Mouse (Mus musculus) hindbrain, embryonic 13.5 days (tissue): ENCODE results near the gene Tmem80. TPM values are rescaled to one million over a fixed set of nuclear protein-coding genes. Genes with fewer than 3 reads are reported as not detected.

ENCODE experiments used
- ATAC-seq: fragments of 200-750 bp; cut with Nextera tagmentation; 2 replicates; pipeline ENCODE4 v1.8.0; 2017; ENCODE audit warnings: moderate TSS enrichment; ENCODE audit not compliant: low FRiP score
- H3K27ac ChIP-seq: fragments of 300-500 bp; sonication (generic); 2 replicates; pipeline ENCODE4 v1.5.1; 2015; ENCODE audit warnings: inconsistent platforms, mild to moderate bottlenecking, moderate library complexity
- H3K27me3 ChIP-seq: fragments of 300-500 bp; sonication (generic); 2 replicates; pipeline ENCODE4 v1.6.1; 2015; ENCODE audit warnings: mild to moderate bottlenecking, inconsistent platforms
- H3K36me3 ChIP-seq: fragments of 300-500 bp; sonication (generic); 2 replicates; pipeline ENCODE4 v1.6.1; 2015; ENCODE audit warnings: mild to moderate bottlenecking, inconsistent platforms
- H3K4me1 ChIP-seq: fragments of 300-500 bp; sonication (generic); replicated peaks from 2 replicates; pipeline ENCODE4 v1.6.1; 2015; ENCODE audit warnings: inconsistent platforms
- H3K4me2 ChIP-seq: fragments of 300-500 bp; sonication (generic); 2 replicates; pipeline ENCODE4 v1.6.1; 2015; ENCODE audit warnings: inconsistent platforms, mild to moderate bottlenecking, moderate library complexity
- H3K4me3 ChIP-seq: fragments of 300-500 bp; sonication (generic); 2 replicates; pipeline ENCODE4 v1.5.1; 2015; ENCODE audit warnings: mild to moderate bottlenecking, inconsistent platforms
- H3K9ac ChIP-seq: fragments of 300-500 bp; sonication (generic); 2 replicates; pipeline ENCODE4 v1.6.1; 2015; ENCODE audit warnings: mild to moderate bottlenecking, inconsistent platforms
- H3K9me3 ChIP-seq: fragments of 300-500 bp; sonication (generic); 2 replicates; pipeline ENCODE4 v1.6.1; 2016; ENCODE audit warnings: inconsistent platforms
- WGBS: fragments of 180-500 bp; shearing (Covaris S2); methylation state at CpG from one replicate; pipeline ENCODE4 v1.1.7; 2015; 5-methylcytosine and 5-hydroxymethylcytosine counted together
- polyA plus RNA-seq: library from polyadenylated mRNA; unstranded; fragments of >200 nt; fragmentation: Nextera tagmentation; extraction: Ambion mirVana; gene quantifications from 2 replicates; pipeline ENCODE4 v1.2.1, GENCODE M21; 2015

Gene Tmem80
- polyA plus RNA-seq, 1 experiment from 2014 or later, result 67.7 TPM

DNA sequence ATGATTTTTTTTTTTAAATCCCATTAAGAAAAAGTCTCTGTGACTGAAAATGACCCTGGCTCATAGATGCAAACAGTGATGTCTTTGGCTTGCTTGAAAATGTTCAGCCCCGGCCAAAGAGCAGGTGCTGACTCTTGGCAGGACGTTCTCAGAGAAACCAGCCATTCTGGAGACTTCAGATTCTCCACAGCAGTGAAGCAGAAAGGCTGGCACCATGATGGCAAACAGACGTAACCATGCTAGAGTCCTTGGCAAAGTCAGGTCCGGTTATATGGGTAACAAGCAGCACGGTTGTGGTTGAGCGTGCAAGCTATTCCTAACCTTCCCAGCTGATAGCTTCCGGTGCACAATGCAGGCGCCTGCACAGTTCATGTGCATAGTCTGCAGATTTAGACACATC lies 28.4 kb upstream of the Tmem80 start:
- H3K4me1 ChIP-seq, result peaks cover 6% of the 10 kb centered on the region
- WGBS, result 97% methylated on average over 8 of the region's 8 CpGs
- ATAC-seq, result no peak
- H3K27ac ChIP-seq, result no peak overlapping the region
- H3K36me3 ChIP-seq, result peaks cover 74% of the 10 kb centered on the region
- peaks cover 25% of the 10 kb centered on the region for H3K27me3 ChIP-seq
- no peak overlapping the region for H3K4me3 ChIP-seq
- no peaks in the 10 kb centered on the region for H3K9me3 ChIP-seq
- no peak overlapping the region for H3K4me2 ChIP-seq
- H3K9ac ChIP-seq, result no peak overlapping the region

DNA sequence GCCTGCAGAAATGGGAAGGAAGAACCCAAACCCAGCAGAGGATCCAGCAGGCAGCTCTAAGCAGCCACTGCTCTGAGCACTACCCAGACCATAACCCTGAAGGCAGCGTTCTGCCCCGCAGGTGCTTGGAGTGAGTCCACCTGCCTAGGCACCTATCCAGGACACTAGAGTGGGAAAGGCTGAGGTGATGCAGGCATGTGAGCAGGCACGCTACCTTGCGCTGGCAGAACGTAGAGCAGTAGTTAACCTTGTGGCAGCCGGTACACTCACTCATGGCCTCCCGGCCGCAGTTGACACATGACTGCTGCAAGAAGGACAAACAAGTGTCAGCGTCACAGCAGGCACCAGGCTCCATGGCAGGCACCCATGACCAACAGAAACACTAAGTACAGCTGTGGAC lies 26.2 kb upstream of the Tmem80 start:
- H3K4me2 ChIP-seq, result no peak overlapping the region
- H3K4me1 ChIP-seq, result no peaks in the 10 kb centered on the region
- no peak overlapping the region for H3K4me3 ChIP-seq
- no peaks in the 10 kb centered on the region for H3K9me3 ChIP-seq
- peaks cover 94% of the 10 kb centered on the region for H3K36me3 ChIP-seq
- H3K27ac ChIP-seq, result no peak overlapping the region
- ATAC-seq, result no peak
- peaks cover 2% of the 10 kb centered on the region; the same call in 1 of the 2 replicates for H3K27me3 ChIP-seq
- H3K9ac ChIP-seq, result no peak overlapping the region
- 97% methylated on average over 9 of the region's 9 CpGs for WGBS

DNA sequence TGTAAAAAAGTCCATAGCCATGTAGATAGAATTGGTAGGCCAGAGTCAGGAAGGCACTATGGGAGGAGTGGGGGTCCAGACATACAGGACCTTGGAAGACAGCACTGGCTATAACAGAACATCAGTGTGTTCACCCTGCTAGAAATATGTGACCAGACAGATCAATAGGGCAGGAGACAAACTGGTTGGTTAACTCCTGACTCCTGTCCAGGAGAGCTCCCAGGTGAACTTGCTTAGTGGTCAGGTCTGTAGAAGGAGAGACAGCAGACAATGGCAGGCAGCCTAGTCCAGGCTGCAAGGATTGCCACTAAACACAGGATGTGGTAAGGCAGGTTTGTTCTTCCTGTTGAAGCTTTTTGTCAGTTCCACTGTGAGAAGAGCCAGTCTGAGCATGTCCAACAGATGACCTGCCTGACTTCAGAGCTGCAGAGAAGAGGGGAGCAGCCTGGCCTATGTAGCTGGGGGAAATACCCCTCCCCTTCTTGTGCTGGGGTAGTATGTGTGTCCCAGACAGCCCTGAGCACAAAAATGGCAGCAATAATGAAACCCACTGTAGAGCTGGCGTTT lies 24.8 kb upstream of the Tmem80 start:
- Histone ChIP-seq H3K9ac (no peak overlapping the region), H3K36me3 (peaks cover 92% of the 10 kb centered on the region)

DNA sequence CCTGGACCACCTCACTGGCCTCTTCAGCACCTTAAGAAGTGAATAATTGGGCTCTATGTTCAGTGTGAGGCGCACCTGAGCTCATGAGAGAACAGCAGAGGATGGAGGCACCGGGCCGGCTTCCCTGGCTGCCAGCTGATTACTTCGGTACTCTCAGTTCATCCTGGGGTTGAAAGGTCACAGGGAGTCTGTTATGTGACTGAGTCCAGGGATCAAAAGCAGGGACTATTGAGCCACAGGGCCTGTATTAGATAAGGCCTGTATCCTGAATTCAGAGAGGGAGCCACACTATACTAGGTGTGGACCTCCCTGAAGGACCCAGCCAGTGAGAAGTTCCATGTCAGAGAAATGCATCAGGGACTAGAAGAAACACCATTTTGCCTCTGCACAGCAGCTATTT lies 23.0 kb upstream of the Tmem80 start:
- H3K9ac ChIP-seq, result no peak overlapping the region
- no peaks in the 10 kb centered on the region for H3K9me3 ChIP-seq
- no peak for ATAC-seq
- H3K4me1 ChIP-seq, result no peaks in the 10 kb centered on the region
- no peak overlapping the region for H3K4me3 ChIP-seq
- H3K36me3 ChIP-seq, result peaks cover 97% of the 10 kb centered on the region
- no peaks in the 10 kb centered on the region for H3K27me3 ChIP-seq
- H3K27ac ChIP-seq, result no peak overlapping the region
- H3K4me2 ChIP-seq, result no peak overlapping the region
- WGBS, result 91% methylated on average over 4 of the region's 4 CpGs

More for the DNA sequence above, 24.8 kb upstream of the Tmem80 start:
- no peaks in the 10 kb centered on the region for H3K27me3 ChIP-seq
- no peak overlapping the region for H3K4me2 ChIP-seq
- ATAC-seq, result no peak
- no peak overlapping the region for H3K27ac ChIP-seq
- no peaks in the 10 kb centered on the region for H3K4me1 ChIP-seq
- WGBS, result 69% methylated on average over 1 of the region's 1 CpGs
- no peaks in the 10 kb centered on the region for H3K9me3 ChIP-seq
- no peak overlapping the region for H3K4me3 ChIP-seq

DNA sequence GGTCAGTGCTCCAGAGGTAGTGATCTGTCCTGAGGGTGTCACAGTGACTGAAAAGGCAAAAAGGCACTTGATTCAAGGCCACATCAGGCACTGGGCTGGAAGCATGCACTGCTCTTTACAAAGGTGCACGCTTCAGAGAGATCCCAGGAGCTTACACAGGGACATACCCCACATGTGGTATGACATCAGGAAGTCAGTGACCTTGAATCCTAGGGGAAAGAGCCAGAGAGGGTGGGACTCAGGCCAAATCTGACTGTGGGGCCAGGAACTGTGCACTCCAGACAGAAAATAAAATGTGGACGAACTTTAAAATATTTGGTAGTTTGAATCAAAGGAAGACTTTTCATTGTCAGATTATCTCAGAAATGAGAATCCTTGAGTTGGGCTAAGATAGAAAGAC lies 13.1 kb upstream of the Tmem80 start:
- 99% methylated on average over 2 of the region's 2 CpGs for WGBS
- Histone ChIP-seq H3K4me1 (no peaks in the 10 kb centered on the region), H3K27me3 (no peaks in the 10 kb centered on the region), H3K4me2 (no peak overlapping the region), H3K4me3 (no peak overlapping the region), H3K36me3 (peaks cover 98% of the 10 kb centered on the region), H3K27ac (no peak overlapping the region), H3K9me3 (no peaks in the 10 kb centered on the region), H3K9ac (no peak overlapping the region)
- no peak for ATAC-seq

DNA sequence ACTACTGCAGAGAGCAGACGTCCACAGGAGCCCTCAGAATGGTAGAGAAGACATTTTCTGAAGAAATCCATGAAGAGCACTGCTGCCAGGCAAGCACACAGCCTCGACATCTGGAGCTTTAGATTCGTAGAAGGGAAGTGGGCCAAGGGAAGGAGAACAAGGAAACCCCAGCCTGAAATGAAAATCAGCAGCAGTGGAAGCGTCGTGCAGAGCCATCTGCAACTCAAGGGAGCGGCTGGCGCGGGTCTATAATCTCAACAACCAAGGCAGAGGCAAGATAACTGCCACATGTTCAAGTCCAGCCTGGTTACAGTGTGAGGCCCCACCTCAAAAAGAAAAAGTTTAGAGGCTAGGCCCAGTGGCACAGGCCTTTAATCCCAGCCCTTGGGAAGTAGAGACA lies 12.5 kb upstream of the Tmem80 start:
- Histone ChIP-seq H3K9ac (no peak overlapping the region), H3K9me3 (no peaks in the 10 kb centered on the region), H3K4me3 (no peak overlapping the region), H3K27ac (no peak overlapping the region), H3K4me2 (no peak overlapping the region), H3K27me3 (no peaks in the 10 kb centered on the region), H3K36me3 (peaks cover 98% of the 10 kb centered on the region), H3K4me1 (no peaks in the 10 kb centered on the region)
- no peak for ATAC-seq
- WGBS, result 93% methylated on average over 8 of the region's 8 CpGs

DNA sequence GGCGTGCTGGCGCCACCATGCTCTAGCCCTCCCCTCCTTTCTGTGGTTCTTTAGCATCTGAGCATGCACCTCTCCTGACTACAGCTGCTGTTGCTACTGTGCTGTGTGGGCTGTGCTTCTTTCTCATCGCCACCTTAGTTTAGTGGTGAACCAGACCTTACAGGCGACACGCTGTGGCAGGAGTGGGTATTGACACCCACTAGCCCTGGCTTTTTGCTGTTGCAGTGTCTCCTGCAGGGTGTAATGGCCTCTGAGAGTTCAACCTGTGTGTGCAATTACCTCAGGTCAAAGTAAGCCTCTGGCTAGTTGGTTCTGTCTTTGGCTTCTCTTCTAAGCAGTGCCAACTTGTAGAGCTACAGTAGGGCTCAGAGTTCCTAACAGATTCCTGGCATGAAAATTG lies 11.6 kb upstream of the Tmem80 start:
- no peaks in the 10 kb centered on the region for H3K4me1 ChIP-seq
- no peaks in the 10 kb centered on the region for H3K27me3 ChIP-seq
- no peak for ATAC-seq
- 81% methylated on average over 5 of the region's 5 CpGs for WGBS
- no peak overlapping the region for H3K4me2 ChIP-seq
- peaks cover 98% of the 10 kb centered on the region for H3K36me3 ChIP-seq
- no peak overlapping the region for H3K4me3 ChIP-seq
- no peak overlapping the region for H3K27ac ChIP-seq
- no peaks in the 10 kb centered on the region for H3K9me3 ChIP-seq
- no peak overlapping the region for H3K9ac ChIP-seq

DNA sequence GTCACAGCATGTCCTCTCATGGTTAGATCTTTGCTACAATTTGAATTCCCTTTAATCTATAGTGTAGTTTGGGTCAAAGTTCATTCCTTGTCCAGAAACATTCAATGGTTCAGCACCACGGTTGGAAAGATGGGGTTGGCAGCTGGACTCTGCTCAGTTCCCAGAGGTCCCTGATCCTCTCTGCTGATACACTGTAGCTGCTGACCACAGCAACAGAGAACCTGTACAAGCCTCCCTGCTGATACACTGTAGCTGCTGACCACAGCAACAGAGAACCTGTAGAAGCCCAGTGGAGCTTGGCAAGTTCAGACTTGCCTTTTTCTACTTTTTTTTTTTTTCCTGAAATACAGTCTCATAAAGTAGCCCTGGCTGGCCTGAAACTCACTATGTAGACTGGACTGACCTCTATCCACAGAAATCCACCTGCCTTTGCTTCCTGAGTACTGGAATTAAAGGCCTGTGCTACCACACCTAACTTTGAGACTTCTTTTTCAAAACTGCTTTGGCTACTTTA lies 9.9 kb upstream of the Tmem80 start:
- H3K4me3 ChIP-seq, result no peak overlapping the region
- no peak overlapping the region for H3K9ac ChIP-seq
- 63% methylated on average over 1 of the region's 1 CpGs for WGBS
- no peak overlapping the region for H3K27ac ChIP-seq
- H3K36me3 ChIP-seq, result peaks cover 98% of the 10 kb centered on the region
- H3K4me2 ChIP-seq, result no peak overlapping the region
- no peaks in the 10 kb centered on the region for H3K9me3 ChIP-seq
- no peaks in the 10 kb centered on the region for H3K4me1 ChIP-seq
- no peaks in the 10 kb centered on the region for H3K27me3 ChIP-seq
- ATAC-seq, result no peak

DNA sequence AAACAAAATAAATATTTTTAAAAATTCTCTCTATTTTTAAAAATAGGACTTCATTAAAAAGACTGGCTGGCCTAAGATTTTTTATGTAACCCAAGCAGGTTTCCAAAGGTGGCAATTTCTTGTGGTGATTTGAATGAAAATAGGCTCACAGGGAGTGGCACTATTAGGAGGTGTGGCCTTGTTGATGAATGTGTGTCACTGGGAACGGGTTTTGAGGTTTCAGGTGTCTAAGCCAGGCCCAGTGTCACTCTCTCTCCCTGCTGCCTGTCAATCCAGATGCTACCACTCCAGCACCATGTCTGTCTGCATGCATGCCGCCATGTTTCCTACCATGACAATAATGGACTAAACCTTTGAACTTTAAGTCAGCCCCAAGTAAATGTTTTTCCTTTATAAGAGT lies 8.1 kb upstream of the Tmem80 start:
- peaks cover 3% of the 10 kb centered on the region for H3K4me1 ChIP-seq
- no peak overlapping the region for H3K9ac ChIP-seq
- WGBS, result 73% methylated on average over 2 of the region's 2 CpGs
- H3K27ac ChIP-seq, result no peak overlapping the region
- H3K36me3 ChIP-seq, result peaks cover 96% of the 10 kb centered on the region
- H3K4me2 ChIP-seq, result no peak overlapping the region
- H3K27me3 ChIP-seq, result no peaks in the 10 kb centered on the region
- no peak for ATAC-seq
- no peak overlapping the region for H3K4me3 ChIP-seq
- H3K9me3 ChIP-seq, result no peaks in the 10 kb centered on the region

DNA sequence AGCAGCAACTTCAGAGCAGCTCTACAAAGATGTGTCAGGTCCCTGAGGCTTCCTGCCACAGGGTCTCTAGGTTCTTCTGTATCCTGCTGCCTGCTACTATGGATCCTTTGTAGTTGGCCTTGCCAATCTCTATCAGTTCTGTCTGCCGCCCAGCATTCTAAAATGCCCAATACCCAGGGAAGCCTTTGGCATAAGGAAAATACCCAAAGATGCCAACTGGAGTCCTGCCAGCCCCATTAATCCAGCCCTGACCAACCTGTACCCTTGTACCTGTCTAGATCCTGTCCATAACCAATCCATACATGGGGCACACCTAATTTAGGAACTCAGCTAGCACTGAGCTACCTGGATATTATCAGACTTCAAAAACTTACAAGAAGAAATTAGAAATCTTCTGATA lies 2.9 kb upstream of the Tmem80 start:
- no peaks in the 10 kb centered on the region for H3K9me3 ChIP-seq
- H3K9ac ChIP-seq, result peak overlapping the region; percentile 49
- H3K27ac ChIP-seq, result no peak overlapping the region
- WGBS, result 93% methylated on average over 1 of the region's 1 CpGs
- peaks cover 45% of the 10 kb centered on the region for H3K36me3 ChIP-seq
- H3K27me3 ChIP-seq, result no peaks in the 10 kb centered on the region
- no peak overlapping the region for H3K4me3 ChIP-seq
- peaks cover 40% of the 10 kb centered on the region for H3K4me1 ChIP-seq
- ATAC-seq, result no peak
- H3K4me2 ChIP-seq, result peak overlapping the region; percentile 6; the same call in 1 of the 2 replicates

DNA sequence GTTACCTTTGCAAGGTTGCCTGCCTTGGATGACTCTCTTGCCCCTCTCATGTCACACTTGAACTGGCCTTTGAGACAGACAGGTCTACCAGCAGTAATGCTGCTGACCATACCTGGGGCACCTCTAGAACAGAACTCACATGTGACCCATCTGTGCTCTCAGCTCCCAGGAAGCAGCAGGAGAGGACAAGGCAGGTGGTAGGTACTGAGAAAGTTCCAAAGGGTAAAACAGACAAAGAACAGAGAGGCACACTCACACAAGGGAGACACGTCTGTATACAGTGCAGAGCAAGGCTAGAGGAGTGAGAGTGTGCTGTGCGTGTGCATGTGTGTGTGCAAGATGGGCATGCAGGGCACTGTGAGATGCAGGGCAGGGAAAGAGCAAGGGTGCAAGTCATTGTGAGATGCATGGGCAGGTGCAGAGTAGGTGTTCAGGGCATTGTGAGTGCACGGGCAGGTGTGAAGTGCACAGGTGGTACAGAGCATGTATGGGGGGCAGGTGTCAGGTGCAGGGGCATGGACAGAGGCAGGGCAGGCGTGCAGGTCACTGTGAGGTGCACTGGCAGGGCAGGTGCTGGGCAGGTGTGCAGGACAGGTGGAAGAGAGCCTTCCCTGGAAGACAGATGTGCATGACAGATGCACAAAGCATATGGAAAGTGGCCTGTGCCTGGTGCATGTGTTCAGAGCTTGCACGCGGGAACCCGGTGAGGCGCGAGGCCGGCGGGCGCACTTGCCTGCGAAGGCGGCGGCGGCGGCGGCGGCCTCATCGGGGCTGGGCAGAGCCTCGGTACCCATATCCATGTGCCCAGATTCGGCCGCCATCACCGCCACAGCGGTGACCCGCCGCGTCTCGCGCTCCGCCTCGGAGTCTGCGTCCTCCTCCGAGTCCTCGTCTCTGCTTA lies 743 bp upstream of the Tmem80 start:
- Histone ChIP-seq H3K9me3 (no peaks in the 10 kb centered on the region), H3K4me3 (peak overlapping the region; percentile 73), H3K27ac (peak overlapping the region; percentile 100), H3K36me3 (peaks cover 24% of the 10 kb centered on the region), H3K27me3 (no peaks in the 10 kb centered on the region), H3K9ac (peak overlapping the region; percentile 97), H3K4me2 (peak overlapping the region; percentile 100), H3K4me1 (peaks cover 40% of the 10 kb centered on the region)
- ATAC-seq, result peak; percentile 43
- WGBS, result 6% methylated on average over 33 of the region's 35 CpGs

DNA sequence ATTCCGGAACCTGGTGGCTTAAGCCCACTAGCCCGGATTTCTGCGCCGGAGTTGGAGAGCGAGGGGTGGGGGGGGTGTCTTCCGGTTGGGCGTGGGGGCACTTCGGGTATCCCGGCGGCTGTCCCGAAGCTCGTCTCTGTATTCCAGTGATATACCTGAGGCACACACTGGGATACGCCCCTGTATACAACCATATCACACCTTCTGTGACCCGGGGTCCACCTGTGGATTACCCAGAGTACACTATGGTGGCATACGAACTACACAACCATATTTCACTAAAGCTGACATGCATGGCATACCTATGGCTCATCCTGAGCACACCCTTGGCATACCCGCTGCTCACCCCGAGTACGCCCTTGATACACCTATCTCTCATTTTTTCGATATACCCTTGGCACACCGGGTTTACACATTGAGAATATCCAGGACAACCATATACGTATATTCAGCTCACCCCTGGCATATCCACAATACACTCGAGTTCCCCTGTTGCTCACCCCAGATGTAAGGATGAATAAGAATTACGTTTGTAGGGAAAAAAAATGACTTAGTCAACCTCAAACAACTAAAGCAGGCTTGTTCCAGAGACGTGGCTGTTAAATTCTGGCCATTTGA lies 943 bp downstream of the Tmem80 start:
- 17% methylated on average over 24 of the region's 24 CpGs for WGBS

More for the DNA sequence above, 943 bp downstream of the Tmem80 start:
- Histone ChIP-seq H3K27me3 (no peaks in the 10 kb centered on the region), H3K36me3 (peaks cover 21% of the 10 kb centered on the region), H3K9me3 (no peaks in the 10 kb centered on the region), H3K4me3 (peak overlapping the region; percentile 73), H3K4me2 (peak overlapping the region; percentile 100), H3K9ac (peak overlapping the region; percentile 97), H3K4me1 (peaks cover 40% of the 10 kb centered on the region), H3K27ac (peak overlapping the region; percentile 100)
- ATAC-seq, result peak; percentile 18
